Comparison of ENCODE assay signal across 8 mouse cellular contexts in the genomic region with DNA sequence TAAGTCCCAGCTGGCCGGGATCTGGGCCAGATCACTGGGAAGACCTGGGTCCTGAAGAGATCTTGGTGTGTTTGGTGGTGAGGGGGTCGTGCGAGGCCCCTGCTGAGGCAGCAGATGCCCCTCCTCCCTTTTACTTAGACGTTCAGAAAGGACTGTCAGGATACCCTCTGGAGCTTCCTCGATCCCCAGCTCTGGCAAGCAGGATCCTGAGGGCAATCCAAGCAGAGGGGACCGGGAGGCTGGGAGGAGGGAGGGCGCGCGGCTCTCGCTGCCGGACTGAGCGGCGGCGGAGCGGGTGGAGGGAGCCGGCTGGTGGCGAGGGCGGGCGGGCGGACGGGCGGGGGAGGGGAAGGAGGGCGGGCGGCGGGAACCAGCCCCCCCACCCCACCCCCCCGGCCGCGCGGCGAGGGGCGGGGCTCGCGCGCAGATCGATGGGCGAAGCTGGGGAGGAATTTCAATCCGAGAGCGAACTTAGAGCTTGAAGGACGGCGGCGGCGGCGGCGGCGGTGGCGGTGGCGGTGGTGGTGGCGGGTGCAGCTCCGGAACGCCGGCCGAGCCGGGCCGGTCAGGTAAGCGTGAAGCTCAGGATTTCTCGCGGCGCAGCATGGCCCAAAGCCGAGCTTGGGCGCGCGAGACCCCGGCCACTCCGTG. TPM values are rescaled to one million over a fixed set of nuclear protein-coding genes. Genes with fewer than 3 reads are reported as not detected.
DNase-seq lines count a peak whose midpoint lies in the region; ATAC-seq and TF ChIP-seq lines count a peak whose summit lies in the region.

No protein-coding gene starts in this region.

- H3K4me1 ChIP-seq in CH12.LX (ENCODE audit: control insufficient read depth in 1 of 2, insufficient read depth in 2 of 2) = peaks cover 4 to 22% of the 10 kb centered on the region in 2 experiments; a peak in 3 of 4 replicates
- H3K4me1 ChIP-seq in heart, embryonic 14.5 days (ENCODE audit: control insufficient read depth in 2 of 2, insufficient read depth in 2 of 2, low read length in 2 of 2) = peaks cover 5 to 31% of the 10 kb centered on the region in 2 experiments; a peak in 3 of 4 replicates
- peaks cover 53% of the 10 kb centered on the region for H3K4me1 ChIP-seq in limb, embryonic 12.5 days (replicated peaks)
- H3K4me1 ChIP-seq in neural tube, embryonic 13.5 days (replicated peaks) = peaks cover 63% of the 10 kb centered on the region

- peak overlapping the region; percentile 74 for H3K4me2 ChIP-seq in CH12.LX (ENCODE audit: insufficient read depth, low read depth, poor library complexity, severe bottlenecking)
- H3K4me2 ChIP-seq in heart, embryonic 14.5 days (ENCODE audit: low read length) = peak overlapping the region; percentile 89
- peak overlapping the region; percentile 96 for H3K4me2 ChIP-seq in limb, embryonic 12.5 days
- H3K4me2 ChIP-seq in neural tube, embryonic 13.5 days = peak overlapping the region; percentile 97

- 0% methylated on average over 30 of the region's 64 CpGs for WGBS in heart, embryonic 14.5 days
- WGBS in limb, embryonic 12.5 days = 1% methylated on average over 41 of the region's 64 CpGs
- WGBS in neural tube, embryonic 13.5 days = 0% methylated on average over 38 of the region's 64 CpGs

- TF ChIP-seq CTCF in CH12.LX (conservative IDR thresholded peaks at IDR 0.05 in 1 of 2, IDR thresholded peaks at IDR 0.05 in 1 of 2; ENCODE audit: low read depth in 2 of 2, low read length in 2 of 2) = no peak

- H3K9ac ChIP-seq in CH12.LX (ENCODE audit: insufficient read depth, low read depth) = no peak overlapping the region
- H3K9ac ChIP-seq in heart, embryonic 14.5 days (ENCODE audit: low read length) = peak overlapping the region; percentile 50
- peak overlapping the region; percentile 60 for H3K9ac ChIP-seq in limb, embryonic 12.5 days (replicated peaks)
- H3K9ac ChIP-seq in neural tube, embryonic 13.5 days = peak overlapping the region; percentile 75

- H3K4me3 ChIP-seq in CH12.LX (replicated peaks in 1 of 3; ENCODE audit: low read depth in 2 of 3, low read length in 2 of 3, poor library complexity in 1 of 3) = no peak overlapping the region
- peak overlapping the region; percentile 43 to 51 for H3K4me3 ChIP-seq in heart, embryonic 14.5 days (ENCODE audit: control insufficient read depth in 1 of 2, insufficient read depth in 1 of 2, low read depth in 1 of 2, low read length in 2 of 2)
- H3K4me3 ChIP-seq in limb, embryonic 12.5 days (replicated peaks) = peak overlapping the region; percentile 54
- peak overlapping the region; percentile 54 for H3K4me3 ChIP-seq in neural tube, embryonic 13.5 days

- in situ Hi-C loops in CH12.LX (cut with MboI; ENCODE audit: low pct_ligation_motif_present, low pct_unique_long_range_greater_than_20kb, low sequenced_read_pairs) = no loop called here

- no peak for TF ChIP-seq RAD21 in CH12.LX (IDR thresholded peaks at IDR 0.05; ENCODE audit: low read depth, low read length)

- H3K79me2 ChIP-seq in CH12.LX (replicated peaks; ENCODE audit: control insufficient read depth, extremely low read depth, insufficient read depth, poor library complexity, severe bottlenecking) = no peaks in the 10 kb centered on the region

- no peak for DNase-seq in CH12.LX (ENCODE audit: extremely low read depth)
- DNase-seq in MN1 (ENCODE audit: low spot score) = peak; percentile 41
- no peak for DNase-seq in layer of hippocampus, adult 11-12 months (ENCODE audit: low spot score)
- DNase-seq in left cerebral cortex, adult 11 months (ENCODE audit: low spot score) = no peak

- H3K36me3 ChIP-seq in CH12.LX (replicated peaks in 1 of 2; ENCODE audit: control insufficient read depth in 1 of 2, insufficient read depth in 1 of 2, low read length in 1 of 2) = no peaks in the 10 kb centered on the region
- H3K36me3 ChIP-seq in heart, embryonic 14.5 days (ENCODE audit: control insufficient read depth, insufficient read depth, low read length) = no peaks in the 10 kb centered on the region
- H3K36me3 ChIP-seq in limb, embryonic 12.5 days = no peaks in the 10 kb centered on the region
- no peaks in the 10 kb centered on the region for H3K36me3 ChIP-seq in neural tube, embryonic 13.5 days

- TF ChIP-seq POLR2A in CH12.LX (IDR thresholded peaks at IDR 0.05; ENCODE audit: low read depth, low read length) = no peak

- dilution Hi-C loops in CH12.LX (cut with MboI; ENCODE audit: extremely low pct_ligation_motif_present, extremely low pct_unique_long_range_greater_than_20kb, low sequenced_read_pairs) = no loop called here

- no peak for ATAC-seq in heart, embryonic 14.5 days (ENCODE audit: insufficient number of reproducible peaks, insufficient read depth, low FRiP score, low read depth)
- no peak for ATAC-seq in limb, embryonic 12.5 days (ENCODE audit: insufficient number of reproducible peaks, insufficient read depth, low FRiP score, low TSS enrichment, low read depth)
- 0 out of 2 replicates have a peak, but pooled peaks have one; percentile 19 for ATAC-seq in neural tube, embryonic 13.5 days (ENCODE audit: low read depth)
- ATAC-seq in granulocyte monocyte progenitor cell, adult 5-6 weeks (replicated peaks; ENCODE audit: poor library complexity, severe bottlenecking) = no peak

- H3K27me3 ChIP-seq in CH12.LX (replicated peaks) = peaks cover 90% of the 10 kb centered on the region
- H3K27me3 ChIP-seq in heart, embryonic 14.5 days (ENCODE audit: control insufficient read depth, insufficient read depth, low read length) = peaks cover 95% of the 10 kb centered on the region
- H3K27me3 ChIP-seq in limb, embryonic 12.5 days = peaks cover 98% of the 10 kb centered on the region
- H3K27me3 ChIP-seq in neural tube, embryonic 13.5 days = peaks cover 76% of the 10 kb centered on the region

- no peak overlapping the region for H3K27ac ChIP-seq in CH12.LX (ENCODE audit: insufficient read depth, low read depth)
- H3K27ac ChIP-seq in heart, embryonic 14.5 days (replicated peaks in 1 of 2; ENCODE audit: control insufficient read depth in 1 of 2, insufficient read depth in 1 of 2, low read depth in 2 of 2, low read length in 2 of 2) = no peak overlapping the region
- H3K27ac ChIP-seq in limb, embryonic 12.5 days = no peak overlapping the region
- peak overlapping the region; percentile 81 for H3K27ac ChIP-seq in neural tube, embryonic 13.5 days (replicated peaks)

- TF ChIP-seq EP300 in CH12.LX (IDR thresholded peaks at IDR 0.05; ENCODE audit: low read length) = no peak

- peaks cover 25% of the 10 kb centered on the region for H3K9me3 ChIP-seq in CH12.LX (replicated peaks; ENCODE audit: low read length)
- H3K9me3 ChIP-seq in heart, embryonic 14.5 days (ENCODE audit: control insufficient read depth, low read length) = no peaks in the 10 kb centered on the region
- no peaks in the 10 kb centered on the region for H3K9me3 ChIP-seq in limb, embryonic 12.5 days
- H3K9me3 ChIP-seq in neural tube, embryonic 13.5 days = no peaks in the 10 kb centered on the region

TF ChIP-seq in CH12.LX, 34 proteins besides CTCF, POLR2A, EP300 and RAD21:
- TF ChIP-seq NRF1 (IDR thresholded peaks at IDR 0.05; ENCODE audit: low read depth, low read length) (no peak), BHLHE40 (IDR thresholded peaks at IDR 0.05; ENCODE audit: low read depth, low read length) (no peak), MAFK (IDR thresholded peaks at IDR 0.05; ENCODE audit: insufficient replicate concordance, low read length) (no peak), SIN3A (IDR thresholded peaks at IDR 0.05; ENCODE audit: low read length) (no peak), MXI1 (IDR thresholded peaks at IDR 0.05; ENCODE audit: low read depth, low read length) (no peak), USF1 (IDR thresholded peaks at IDR 0.05; ENCODE audit: low read depth, low read length) (no peak), ZC3H11A (IDR thresholded peaks at IDR 0.05; ENCODE audit: low read depth, low read length) (no peak), MEF2A (IDR thresholded peaks at IDR 0.05; ENCODE audit: borderline replicate concordance, low read depth, low read length) (no peak), CHD2 (IDR thresholded peaks at IDR 0.05; ENCODE audit: low read length) (no peak), E2F4 (IDR thresholded peaks at IDR 0.05; ENCODE audit: insufficient replicate concordance, low read depth, low read length) (no peak), ELF1 (IDR thresholded peaks at IDR 0.05; ENCODE audit: low read depth, low read length) (no peak), MAX (IDR thresholded peaks at IDR 0.05; ENCODE audit: low read length) (no peak), TBP (conservative IDR thresholded peaks at IDR 0.05; ENCODE audit: low read depth, low read length) (no peak)

RNA-seq across cellular contexts. Expression of a gene that starts 4.5 kb away (rescaled TPM):
- total RNA-seq in CH12.LX (2012; rRNA removed) (0.04 TPM in 1 of 2 replicates, not detected in the other), CH12.LX (2014; rRNA removed) (not detected in 2 replicates)
- 0.06 TPM in 1 of 2 replicates, not detected in the other for polyA plus RNA-seq in CH12.LX (2012; ENCODE audit: insufficient read length, low read depth)
- polyA plus RNA-seq in heart, embryonic 14.5 days (2014; fragmentation: Nextera tagmentation; extraction: Ambion mirVana) = 0.07 TPM in 1 of 2 replicates, not detected in the other
- 0.28 and 0.35 TPM in 2 replicates for polyA plus RNA-seq in limb, embryonic 12.5 days (2016; fragmentation: Nextera tagmentation; extraction: Ambion mirVana)
- polyA plus RNA-seq in neural tube, embryonic 13.5 days (2015; fragmentation: Nextera tagmentation; extraction: Ambion mirVana) = 3.3 and 4.0 TPM in 2 replicates
- not detected in 2 replicates for total RNA-seq in granulocyte monocyte progenitor cell, adult 5-6 weeks (2014; fragmentation: Nextera tagmentation)
- not detected in 2 replicates for total RNA-seq in granulocyte monocyte progenitor cell, adult 5-6 weeks (2017)

Comparison
In these comparisons a context has a peak if more than half of its experiments do, and no peak if none do; other contexts are left out.
1. H3K4me3 ChIP-seq: peak in heart, embryonic 14.5 days (2 of 2), limb, embryonic 12.5 days (single experiment) and neural tube, embryonic 13.5 days (single experiment); none in CH12.LX (0 of 3).
2. Peak in every context shown above with its lines, with median percentiles within 50 percentile points of each other: H3K4me2 ChIP-seq.